Mouse (Mus musculus) lung, embryonic 16.5 days (tissue): ENCODE results near the gene Olfr1167. TPM values are rescaled to one million over a fixed set of nuclear protein-coding genes. Genes with fewer than 3 reads are reported as not detected.
"Not testable (repeated sequence)": the region's sequence is repeated elsewhere in the genome, so short reads cannot be mapped to it uniquely, and the experiment has no call there.

Source experiments
- ATAC-seq: fragments of 200-750 bp; cut with Nextera tagmentation; 2 replicates; pipeline ENCODE4 v1.8.0; 2017; ENCODE audit warnings: low read depth, mild to moderate bottlenecking, moderate library complexity
- H3K27ac ChIP-seq: fragments of 300-500 bp; sonication (generic); 2 replicates; pipeline ENCODE4 v1.5.1; 2014; ENCODE audit warnings: mild to moderate bottlenecking, control low read depth, low read length
- H3K27me3 ChIP-seq: fragments of 300-500 bp; sonication (generic); 2 replicates; pipeline ENCODE4 v1.6.1; 2014; ENCODE audit warnings: low read depth, low read length, mixed read lengths; ENCODE audit not compliant: control insufficient read depth, insufficient read depth
- H3K36me3 ChIP-seq: fragments of 300-500 bp; sonication (generic); 2 replicates; pipeline ENCODE4 v1.6.1; 2014; ENCODE audit warnings: low read length; ENCODE audit not compliant: control insufficient read depth, insufficient read depth
- H3K4me1 ChIP-seq: fragments of 300-500 bp; sonication (generic); replicated peaks from 2 replicates; pipeline ENCODE4 v1.6.1; 2014; ENCODE audit warnings: low read length, mixed read lengths; ENCODE audit not compliant: control insufficient read depth, insufficient read depth
- H3K4me2 ChIP-seq: fragments of 300-500 bp; sonication (generic); 2 replicates; pipeline ENCODE4 v1.6.1; 2014; ENCODE audit warnings: low read depth, low read length, control low read depth
- H3K4me3 ChIP-seq: fragments of 300-500 bp; sonication (generic); 2 replicates; pipeline ENCODE4 v1.5.1; 2014; ENCODE audit warnings: mild to moderate bottlenecking, low read length, control low read depth
- H3K9ac ChIP-seq: fragments of 300-500 bp; sonication (generic); 2 replicates; pipeline ENCODE4 v1.6.1; 2014; ENCODE audit warnings: low read length, control low read depth
- H3K9me3 ChIP-seq: fragments of 300-500 bp; sonication (generic); 2 replicates; pipeline ENCODE4 v1.6.1; 2016; ENCODE audit warnings: low read length; ENCODE audit not compliant: control insufficient read depth
- WGBS: fragments of 180-500 bp; shearing (Covaris S2); extraction: QIAGEN DNeasy Blood & Tissue Kit; methylation state at CpG from one replicate; pipeline ENCODE4 v1.1.7; 2014; 5-methylcytosine and 5-hydroxymethylcytosine counted together
- polyA plus RNA-seq: library from polyadenylated mRNA; unstranded; fragments of >200 nt; fragmentation: Nextera tagmentation; extraction: Ambion mirVana; gene quantifications from 2 replicates; pipeline ENCODE4 v1.2.1, GENCODE M21; 2015

Olfr1167 gene
- polyA plus RNA-seq = not detected in 2 replicates

GRCm38 (mm10) chr2:88155093-88155492 is at the start of gene Olfr1167:
Olfr1167 (minus strand) TSS chr2:88155193.
- H3K27ac ChIP-seq, H3K4me2 ChIP-seq, H3K36me3 ChIP-seq, H3K4me3 ChIP-seq, H3K27me3 ChIP-seq, ATAC-seq, H3K9me3 ChIP-seq, H3K9ac ChIP-seq, H3K4me1 ChIP-seq: not testable (repeated sequence)
- 63% methylated on average over 1 of the region's 1 CpGs for WGBS

GRCm38 (mm10) chr2:88181580-88181979 is 26.6 kb upstream of the Olfr1167 start, which contains the start of gene Olfr1168:
Olfr1168 (plus strand) TSS chr2:88181880.
- Histone ChIP-seq H3K4me2 (no peak within 1 kb of the TSS), H3K36me3 (no peaks in the 10 kb centered on the region), H3K9me3 (no peaks in the 10 kb centered on the region), H3K9ac (no peak within 1 kb of the TSS), H3K27me3 (no peaks in the 10 kb centered on the region), H3K4me1 (no peaks in the 10 kb centered on the region), H3K4me3 (no peak within 1 kb of the TSS), H3K27ac (no peak within 1 kb of the TSS)
- 88% methylated on average over 2 of the region's 2 CpGs for WGBS
- ATAC-seq = no peak

GRCm38 (mm10) chr2:88128172-88128571 is 26.8 kb downstream of the Olfr1167 start, which contains the start of gene Olfr1166:
Olfr1166 (minus strand) TSS chr2:88128272.
- 86% methylated on average over 1 of the region's 1 CpGs for WGBS
- no peaks in the 10 kb centered on the region for H3K27me3 ChIP-seq
- no peak within 1 kb of the TSS for H3K9ac ChIP-seq
- H3K4me2 ChIP-seq = no peak within 1 kb of the TSS
- no peak for ATAC-seq
- no peaks in the 10 kb centered on the region for H3K4me1 ChIP-seq
- no peak within 1 kb of the TSS for H3K4me3 ChIP-seq
- H3K36me3 ChIP-seq = no peaks in the 10 kb centered on the region
- H3K9me3 ChIP-seq = no peaks in the 10 kb centered on the region
- no peak within 1 kb of the TSS for H3K27ac ChIP-seq

Other genes starting within 250 kb of the Olfr1167 start
- gene Olfr1155, start 210.1 kb downstream of the Olfr1167 start, polyA plus RNA-seq = not detected in 2 replicates
- not detected in 2 replicates for gene Olfr1156, start 202.1 kb downstream of the Olfr1167 start, polyA plus RNA-seq
- gene Olfr1157, start 186.9 kb downstream of the Olfr1167 start, polyA plus RNA-seq = not detected in 2 replicates
- not detected in 2 replicates for gene Olfr74, start 180.5 kb downstream of the Olfr1167 start, polyA plus RNA-seq
- gene Olfr1158, start 165.1 kb downstream of the Olfr1167 start, polyA plus RNA-seq = not detected in 2 replicates
- gene Olfr1160, start 146.9 kb downstream of the Olfr1167 start, polyA plus RNA-seq = not detected in 2 replicates
- gene Olfr1161, start 132.4 kb downstream of the Olfr1167 start, polyA plus RNA-seq = not detected in 2 replicates
- not detected in 2 replicates for gene Olfr73, start 117.5 kb downstream of the Olfr1167 start, polyA plus RNA-seq
- not detected in 2 replicates for gene Olfr1162, start 104.1 kb downstream of the Olfr1167 start, polyA plus RNA-seq
- not detected in 2 replicates for gene Olfr1163, start 83.4 kb downstream of the Olfr1167 start, polyA plus RNA-seq
- not detected in 2 replicates for gene Olfr1164, start 61.2 kb downstream of the Olfr1167 start, polyA plus RNA-seq
- gene Olfr1166, start 26.9 kb downstream of the Olfr1167 start, polyA plus RNA-seq = not detected in 2 replicates
- not detected in 2 replicates for gene Olfr1168, start 26.7 kb upstream of the Olfr1167 start, polyA plus RNA-seq
- gene Olfr1170, start 73.1 kb upstream of the Olfr1167 start, polyA plus RNA-seq = not detected in 2 replicates
- not detected in 2 replicates for gene Olfr1173, start 124.7 kb upstream of the Olfr1167 start, polyA plus RNA-seq
- not detected in 2 replicates for gene Olfr1174-ps, start 159.9 kb upstream of the Olfr1167 start, polyA plus RNA-seq
- gene Olfr1175-ps, start 172.0 kb upstream of the Olfr1167 start, polyA plus RNA-seq = not detected in 2 replicates
- gene Olfr1176, start 181.5 kb upstream of the Olfr1167 start, polyA plus RNA-seq = not detected in 2 replicates
- gene Olfr1177-ps, start 191.3 kb upstream of the Olfr1167 start, polyA plus RNA-seq = not detected in 2 replicates
- not detected in 2 replicates for gene Olfr1178, start 231.9 kb upstream of the Olfr1167 start, polyA plus RNA-seq